Mouse (Mus musculus): Measurements from ENCODE around the gene Megf6.

The Megf6 gene

DNA sequence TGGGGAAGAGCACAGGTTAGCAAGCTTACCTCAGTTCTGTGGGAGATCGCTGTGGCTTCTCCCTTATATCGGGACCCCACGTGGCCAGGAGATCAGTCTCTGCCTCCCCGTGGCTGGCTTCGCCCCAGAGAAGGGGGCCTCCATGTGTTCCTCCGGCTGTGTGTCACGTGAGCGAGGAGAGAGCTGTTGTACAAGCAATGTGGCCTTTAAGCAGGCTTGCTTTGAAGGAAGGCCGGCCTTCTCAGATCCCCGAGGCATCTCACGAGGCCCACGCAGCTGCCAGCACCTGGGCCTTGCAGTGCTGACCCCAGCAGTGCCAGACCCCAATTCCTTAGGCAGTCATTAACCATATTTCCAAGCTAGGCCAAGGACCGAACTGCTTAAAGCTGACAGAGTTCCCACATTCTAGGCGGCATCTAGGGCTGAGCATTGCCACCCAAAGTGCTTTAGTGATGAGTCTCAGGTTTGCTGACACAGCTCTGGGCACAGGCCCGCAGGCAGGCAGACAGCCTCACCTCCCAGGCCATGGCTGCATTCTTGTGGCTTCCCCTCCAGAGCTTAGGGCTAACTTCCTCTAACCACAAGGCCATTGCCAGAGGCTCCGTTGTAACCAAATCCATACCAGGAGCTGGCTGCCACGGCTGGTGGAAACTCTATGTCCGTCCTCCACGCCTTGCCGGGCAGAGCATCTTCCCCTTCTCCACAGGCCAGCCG lies 77.7 kb downstream of the Megf6 start:
- DNase-seq (ENCODE audit: inconsistent age in 2 of 2, low spot score in 1 of 2) = no peak

- DNase-seq (ENCODE audit: inconsistent age in 2 of 2, low spot score in 1 of 2) = no peak
Measured at GRCm38 (mm10) chr4:154249316-154249715, 78.8 kb downstream of the Megf6 start.

DNA sequence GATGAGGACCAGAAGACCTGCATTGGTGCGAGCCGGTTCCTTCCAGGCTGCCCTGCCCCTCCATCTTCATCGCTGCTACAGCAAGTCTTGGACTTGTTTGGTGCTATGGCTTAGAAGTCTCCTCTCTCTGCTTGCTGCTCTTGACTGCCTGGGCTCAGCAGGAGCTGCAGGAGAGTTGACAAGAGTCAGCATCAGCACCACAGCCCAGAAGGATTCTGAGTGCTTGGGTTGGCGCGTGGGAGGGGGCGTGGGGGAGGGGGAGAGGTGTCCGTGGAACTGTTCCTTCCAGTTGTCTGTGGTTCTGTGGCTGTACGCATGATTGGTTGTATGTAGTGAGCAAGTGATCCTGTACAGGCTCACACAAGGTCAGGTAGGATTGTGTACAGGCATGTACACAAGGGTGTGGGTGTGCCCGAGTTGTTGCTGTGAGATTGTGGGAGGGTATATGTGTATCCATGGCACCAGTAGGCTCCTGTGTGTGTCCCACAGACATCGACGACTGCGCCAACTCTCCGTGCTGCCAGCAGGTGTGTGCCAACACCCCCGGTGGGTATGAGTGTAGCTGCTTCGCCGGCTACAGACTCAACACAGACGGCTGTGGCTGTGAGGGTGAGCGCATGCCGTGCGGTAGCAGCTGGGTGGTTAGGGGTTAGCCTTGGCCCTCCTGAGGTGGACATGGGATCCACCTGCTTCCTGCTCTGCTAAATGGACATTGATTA lies 82.2 kb downstream of the Megf6 start:
- DNase-seq (ENCODE audit: inconsistent age in 2 of 2, low spot score in 1 of 2) = no peak

GRCm38 (mm10) chr4:154260755-154261154 lies 90.2 kb downstream of the Megf6 start:
- DNase-seq (ENCODE audit: inconsistent age in 2 of 2, low spot score in 1 of 2) = no peak

- no peak for DNase-seq (ENCODE audit: inconsistent age in 2 of 2, low spot score in 1 of 2)
Measured at GRCm38 (mm10) chr4:154262071-154262470, 91.5 kb downstream of the Megf6 start.

- no peak for DNase-seq (ENCODE audit: inconsistent age in 2 of 2, low spot score in 1 of 2)
Measured at GRCm38 (mm10) chr4:154267511-154267910, 97.0 kb downstream of the Megf6 start.

DNA sequence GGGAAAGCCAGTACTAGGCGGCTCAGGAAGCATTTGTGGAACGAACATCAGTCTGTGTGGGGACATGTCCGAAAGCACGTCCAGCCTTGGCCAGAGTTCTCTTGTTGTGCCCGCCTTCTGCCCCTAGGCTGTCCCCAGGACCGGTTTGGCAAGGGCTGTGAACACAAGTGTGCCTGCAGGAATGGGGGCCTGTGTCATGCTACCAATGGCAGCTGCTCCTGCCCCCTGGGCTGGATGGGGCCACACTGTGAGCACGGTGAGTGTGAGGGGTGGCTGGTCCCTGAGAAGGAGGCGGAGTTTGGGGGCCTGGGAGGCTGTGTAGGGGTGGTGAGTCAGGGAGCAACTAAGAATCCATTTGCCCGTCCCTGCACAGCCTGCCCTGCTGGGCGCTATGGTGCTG lies 99.0 kb downstream of the Megf6 start:
- DNase-seq (ENCODE audit: inconsistent age in 2 of 2, low spot score in 1 of 2) = no peak

- DNase-seq (ENCODE audit: inconsistent age in 2 of 2, low spot score in 1 of 2) = peak in 1 of 2 experiments; percentile 71
Measured at GRCm38 (mm10) chr4:154273000-154273399, 102.5 kb downstream of the Megf6 start.

DNA sequence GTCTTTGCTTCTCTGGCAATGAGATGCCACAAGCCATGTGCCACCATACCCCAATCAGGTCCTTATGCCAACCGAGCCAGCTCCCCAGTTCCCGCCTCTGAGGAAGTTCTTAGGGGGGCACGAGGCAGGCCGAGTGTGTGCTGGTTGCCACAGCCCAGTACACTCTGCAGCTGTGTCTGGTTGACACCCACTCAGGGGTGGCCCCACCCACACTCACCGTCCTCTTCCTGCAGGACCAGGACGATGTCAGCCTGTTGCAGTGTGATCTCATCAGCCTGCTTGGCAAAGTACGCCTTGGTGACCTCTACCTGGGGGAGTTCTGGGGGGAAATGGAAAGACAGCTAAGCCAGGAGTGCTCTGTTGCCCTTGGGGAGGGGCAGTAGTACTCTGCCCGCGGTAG lies 109.0 kb downstream of the Megf6 start:
- no peak for DNase-seq (ENCODE audit: inconsistent age in 2 of 2, low spot score in 1 of 2)

GRCm38 (mm10) chr4:154283671-154284070 lies 113.1 kb downstream of the Megf6 start:
- DNase-seq (ENCODE audit: inconsistent age in 2 of 2, low spot score in 1 of 2) = no peak

- DNase-seq (ENCODE audit: inconsistent age in 2 of 2, low spot score in 1 of 2) = no peak
Measured at GRCm38 (mm10) chr4:154293735-154294201, 123.2 kb downstream of the Megf6 start.

GRCm38 (mm10) chr4:154294262-154294731 lies 123.8 kb downstream of the Megf6 start:
- DNase-seq (ENCODE audit: inconsistent age in 2 of 2, low spot score in 1 of 2) = no peak

- DNase-seq (ENCODE audit: inconsistent age in 2 of 2, low spot score in 1 of 2) = no peak
Measured at GRCm38 (mm10) chr4:154297761-154298160, 127.2 kb downstream of the Megf6 start.

DNA sequence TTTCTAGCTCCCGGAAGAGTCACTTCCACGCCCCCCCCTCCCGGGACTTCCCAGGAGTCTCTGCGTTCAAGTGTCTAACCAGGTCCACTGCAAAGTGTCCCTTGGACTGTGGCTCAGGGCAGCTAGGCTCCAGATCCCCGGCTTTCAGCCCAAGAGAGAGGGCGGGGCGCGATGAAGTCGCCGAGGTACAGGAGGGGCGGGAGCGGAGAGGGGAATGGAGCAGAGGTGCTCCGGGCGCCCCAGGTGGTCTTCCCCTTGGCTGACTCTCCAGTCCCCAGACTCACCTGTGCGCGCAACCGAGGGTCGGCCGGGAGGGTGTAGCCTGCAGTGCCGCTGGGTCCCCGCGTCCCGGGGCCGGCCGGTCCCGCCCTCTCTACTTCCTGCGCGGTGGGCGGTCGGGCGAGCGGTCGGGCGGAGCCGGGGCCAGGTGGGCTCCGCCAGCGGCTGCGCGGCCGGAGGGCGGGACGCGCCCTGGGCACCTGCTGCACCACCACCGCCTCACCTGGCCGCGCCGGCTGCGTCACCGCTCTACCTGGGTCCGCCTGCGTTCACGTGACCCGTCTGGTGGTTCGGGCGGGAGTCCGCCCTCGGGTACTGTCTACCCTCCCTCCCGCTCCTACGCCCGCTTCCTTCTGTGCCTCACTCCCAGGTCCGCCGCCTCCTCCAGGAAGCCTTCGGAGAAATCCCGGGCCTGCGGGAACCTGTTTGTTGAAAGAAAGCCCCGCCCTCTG lies 129.2 kb downstream of the Megf6 start:
- DNase-seq (ENCODE audit: inconsistent age in 2 of 2, low spot score in 1 of 2) = no peak

DNA sequence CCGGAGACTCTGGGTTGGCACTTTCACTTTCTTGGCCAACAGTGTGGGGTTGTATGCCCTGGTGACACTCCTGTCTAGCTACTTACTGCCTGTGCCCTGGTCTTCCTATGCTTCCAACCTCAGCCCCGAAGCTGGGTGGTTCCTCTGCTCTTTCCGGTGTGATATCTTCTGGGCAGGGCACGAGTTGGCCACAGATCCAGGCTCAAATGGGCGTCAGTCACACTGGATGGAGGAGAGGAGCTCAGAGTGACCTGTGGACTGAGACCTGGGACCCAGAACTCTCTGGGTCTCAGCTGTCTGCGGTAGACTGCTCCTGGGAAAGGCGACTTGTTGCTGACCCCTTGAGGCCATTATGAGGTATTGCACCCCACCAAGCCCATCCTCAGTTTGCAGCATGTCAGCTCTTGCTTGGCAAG lies 130.9 kb downstream of the Megf6 start, which contains the start of gene Arhgef16:
Gene Arhgef16, minus strand, starts transcription at position 211 of the 416 bp plus-strand sequence.
- DNase-seq (ENCODE audit: inconsistent age in 2 of 2, low spot score in 1 of 2) = peak; percentile 18 to 76

GRCm38 (mm10) chr4:154309131-154309530 lies 138.6 kb downstream of the Megf6 start:
- DNase-seq (ENCODE audit: inconsistent age in 2 of 2, low spot score in 1 of 2) = no peak

- no peak for DNase-seq (ENCODE audit: inconsistent age in 2 of 2, low spot score in 1 of 2)
Measured at GRCm38 (mm10) chr4:154310576-154311262, 140.2 kb downstream of the Megf6 start.

DNA sequence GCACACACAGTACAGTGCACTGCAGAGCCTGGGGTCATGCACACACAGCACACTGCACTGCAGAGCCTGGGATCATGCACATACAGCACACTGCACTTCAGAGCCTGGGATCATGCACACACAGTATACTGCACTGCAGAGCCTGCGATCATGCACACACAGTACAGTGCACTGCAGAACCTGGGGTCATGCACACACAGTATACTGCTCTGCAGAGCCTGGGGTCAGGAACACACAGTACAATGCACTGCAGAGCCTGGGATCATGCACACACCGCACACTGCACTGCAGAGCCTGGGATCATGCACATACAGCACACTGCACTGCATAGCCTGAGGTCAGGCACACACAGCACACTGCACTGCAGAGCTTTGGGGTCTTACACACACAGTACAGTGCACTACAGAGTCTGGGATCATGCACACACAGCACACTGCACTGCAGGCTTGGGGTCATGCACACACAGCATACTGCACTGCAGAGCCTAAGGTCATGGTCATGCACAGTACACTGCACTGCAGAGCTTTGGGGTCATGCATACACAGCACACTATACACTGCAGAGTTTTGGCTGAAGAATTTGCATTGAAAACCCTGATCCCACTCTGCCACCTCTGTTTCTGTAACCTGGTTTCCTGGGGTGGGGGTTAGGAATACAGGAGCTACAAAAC lies 141.7 kb downstream of the Megf6 start:
- no peak for DNase-seq (ENCODE audit: inconsistent age in 2 of 2, low spot score in 1 of 2)

GRCm38 (mm10) chr4:154312935-154313621 lies 142.5 kb downstream of the Megf6 start:
- no peak for DNase-seq (ENCODE audit: inconsistent age in 2 of 2, low spot score in 1 of 2)

GRCm38 (mm10) chr4:154313622-154313967 lies 143.1 kb downstream of the Megf6 start:
- no peak for DNase-seq (ENCODE audit: inconsistent age in 2 of 2, low spot score in 1 of 2)

All from adrenal gland, adult (tissue).